Mouse (Mus musculus) brain, adult 2 months (tissue): ENCODE measurements around the gene Itpka.

Source experiments
- DNase-seq: peaks from one replicate; pipeline ENCODE4 v3.0.0; 2011; ENCODE audit warnings: low read depth, low spot score

Itpka gene

DNA sequence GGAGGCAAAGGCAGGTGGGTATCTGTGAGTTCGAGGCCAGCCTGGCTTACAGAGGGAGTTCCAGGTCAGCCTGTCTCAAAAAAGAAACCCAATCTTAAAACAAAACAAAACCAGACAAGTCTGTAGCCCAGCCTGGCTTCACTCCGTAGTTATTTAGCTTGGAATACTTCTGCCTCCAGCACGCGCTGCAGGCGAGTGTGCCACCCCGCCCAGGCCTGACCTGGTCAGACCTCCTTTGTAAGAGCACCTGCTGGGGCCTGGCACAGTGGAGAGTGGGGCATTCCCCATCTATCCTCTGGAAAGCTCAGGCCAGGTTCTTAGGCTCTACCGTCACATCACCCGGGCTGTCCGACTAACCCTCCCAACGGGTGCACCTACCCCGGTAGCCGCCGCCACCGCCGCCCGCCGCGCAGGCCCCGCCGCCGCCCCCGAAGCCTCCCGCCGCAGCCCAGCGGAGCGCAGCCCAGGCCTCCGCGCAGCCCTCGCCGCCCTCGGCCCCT is 15.5 kb downstream of the Itpka start:
- DNase-seq, result no peak

DNA sequence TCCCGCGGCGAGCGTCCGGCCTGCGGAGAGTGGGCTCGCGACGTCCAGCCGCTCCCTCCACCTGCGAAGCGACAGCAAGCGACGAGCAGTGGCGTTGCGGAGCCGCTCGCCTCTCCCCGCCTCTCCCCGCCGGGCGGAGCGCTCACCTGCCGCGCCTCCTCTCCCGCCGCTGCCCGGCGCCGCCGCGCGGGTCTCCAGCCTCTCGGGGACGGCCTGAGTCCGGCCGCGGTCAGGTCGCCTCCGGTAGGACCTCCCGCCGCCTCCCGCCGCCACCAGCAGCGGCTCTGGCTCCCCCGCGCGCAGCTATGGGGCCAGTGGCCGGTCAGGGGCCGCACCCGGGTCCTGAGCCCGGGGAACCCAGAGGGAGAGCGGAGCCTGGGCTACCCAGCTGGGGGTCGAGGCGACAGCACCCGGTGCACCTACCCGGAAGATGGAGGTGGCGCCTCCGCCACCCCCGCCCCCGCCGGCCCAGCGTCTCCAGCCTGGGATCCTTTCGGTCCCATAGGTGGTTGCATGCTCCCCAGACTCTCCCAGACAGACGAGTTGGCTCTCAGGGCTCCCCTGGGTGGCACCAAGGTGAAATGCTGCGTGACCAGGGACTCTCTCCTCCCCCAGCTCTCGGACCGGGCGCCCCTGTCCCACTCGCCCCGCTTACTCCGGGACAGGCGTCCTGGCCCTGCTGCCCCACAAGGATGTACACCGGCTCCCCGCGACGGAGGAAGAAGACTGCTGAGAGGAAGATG is 16.1 kb downstream of the Itpka start:
- no peak for DNase-seq

GRCm38 (mm10) chr2:119758844-119759835 is 17.0 kb downstream of the Itpka start:
- DNase-seq, result no peak

DNA sequence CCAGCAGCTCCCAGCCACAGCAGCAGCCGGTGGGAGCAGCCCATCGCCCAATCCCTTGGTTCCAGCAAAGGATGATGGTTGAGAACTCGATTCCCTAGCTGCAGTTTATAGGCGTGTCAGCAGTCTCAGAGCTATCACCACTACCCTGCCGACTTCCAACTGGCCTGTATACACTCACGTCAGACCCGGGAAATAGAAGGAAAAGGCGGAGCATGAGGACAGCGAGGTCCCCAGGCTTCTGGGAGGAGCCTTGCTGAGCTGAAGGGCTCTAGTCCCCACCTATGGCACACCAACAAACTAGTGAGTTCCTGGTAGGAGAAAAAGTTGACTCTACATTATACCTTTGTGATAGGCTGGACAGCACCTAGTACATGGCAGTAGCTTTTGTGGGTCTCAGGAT is 18.1 kb downstream of the Itpka start, which contains the start of gene Ltk:
Gene Ltk, minus strand, starts transcription at position 181 of the 400 bp plus-strand sequence.
- DNase-seq, result no peak

- DNase-seq, result no peak
Measured at GRCm38 (mm10) chr2:119762276-119762675, 20.1 kb downstream of the Itpka start.

DNA sequence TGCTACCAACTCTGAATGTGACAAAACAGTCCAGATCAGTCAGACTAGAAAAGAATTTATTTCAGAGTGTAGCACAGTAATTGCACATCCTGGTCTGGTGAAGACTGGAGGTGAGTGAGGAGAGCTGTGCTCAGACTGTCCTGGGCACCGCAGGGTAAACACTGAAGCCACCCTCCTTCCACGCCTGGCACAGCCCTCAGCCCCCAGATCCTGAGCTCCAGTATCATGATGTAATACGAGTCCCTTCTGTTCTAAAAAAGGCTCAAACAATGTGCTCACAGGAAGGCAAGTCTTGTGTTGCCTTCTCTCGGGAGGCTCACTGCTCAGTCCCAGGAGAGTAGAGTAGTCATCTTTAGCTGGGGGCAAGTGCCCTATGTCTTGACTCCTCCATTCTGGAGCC is 21.8 kb downstream of the Itpka start:
- DNase-seq, result no peak

DNA sequence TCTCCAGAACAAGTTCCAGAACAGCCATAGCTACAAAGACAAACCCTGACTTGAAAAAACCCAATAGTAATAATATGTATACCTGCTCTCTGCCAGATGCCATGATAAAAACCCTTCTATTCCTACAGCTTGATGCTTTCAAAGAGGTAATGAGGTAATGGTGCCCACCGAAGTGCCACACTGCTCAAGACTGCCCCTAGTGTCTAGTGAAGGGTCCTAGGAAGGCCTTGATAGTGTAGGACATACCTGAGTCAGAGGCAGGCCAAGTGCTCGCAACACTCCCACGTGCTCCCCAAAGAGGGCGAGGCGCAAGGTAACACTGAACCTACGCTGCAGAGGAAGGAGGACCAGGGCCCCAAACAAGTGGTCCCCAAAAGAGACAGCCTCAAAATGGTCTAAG is 25.1 kb downstream of the Itpka start:
- DNase-seq, result no peak

GRCm38 (mm10) chr2:119787206-119787883 is 45.2 kb downstream of the Itpka start, which contains the start of gene Rpap1:
Gene Rpap1 (minus strand): TSS chr2:119787537.
- peak; percentile 90 for DNase-seq

GRCm38 (mm10) chr2:119789996-119790395 is 47.9 kb downstream of the Itpka start:
- no peak for DNase-seq

GRCm38 (mm10) chr2:119797279-119797783 is 55.2 kb downstream of the Itpka start, which contains the start of gene Tyro3:
Gene Tyro3 (plus strand): TSS chr2:119797733.
- DNase-seq, result peak; percentile 90

DNA sequence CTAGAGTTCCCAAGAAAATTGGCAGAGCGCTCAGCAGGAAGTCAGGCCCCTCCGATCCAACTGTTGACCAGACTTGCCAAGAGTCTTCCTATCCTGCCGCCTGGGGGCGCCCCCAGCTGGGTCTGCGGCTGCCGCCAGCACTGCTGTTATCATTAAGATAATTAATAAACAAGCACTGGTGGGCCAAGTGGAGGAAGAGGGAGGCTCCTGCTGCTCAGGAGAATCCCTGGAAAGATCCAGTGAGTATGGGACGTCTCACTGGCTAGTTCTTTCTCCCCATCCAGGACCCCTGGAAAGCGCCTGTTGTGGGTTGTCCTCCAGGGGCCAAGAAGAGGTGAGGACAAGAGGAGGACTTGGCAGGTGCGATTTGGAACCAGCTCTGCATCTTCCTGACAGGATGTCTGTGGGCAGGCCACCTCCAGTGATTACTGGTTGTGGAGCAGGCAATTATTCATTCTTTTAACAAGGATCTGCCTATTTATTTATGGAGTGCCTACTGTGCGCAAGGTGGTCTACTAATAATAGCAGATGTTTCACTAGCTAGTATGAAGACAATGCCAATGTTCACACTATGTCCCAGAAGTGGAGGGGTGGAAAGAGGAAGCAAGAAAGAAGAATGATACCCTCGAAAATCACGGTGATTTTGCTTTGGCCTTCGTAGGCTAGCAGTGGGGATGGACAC is 56.2 kb downstream of the Itpka start:
- DNase-seq, result peak; percentile 64

GRCm38 (mm10) chr2:119799181-119799960 is 57.2 kb downstream of the Itpka start:
- DNase-seq, result peak; percentile 51

- peak; percentile 40 for DNase-seq
Measured at GRCm38 (mm10) chr2:119799961-119800550, 57.9 kb downstream of the Itpka start.
